ENCODE assay signal across 11 mouse cellular contexts in genomic region chr7:15981538-15981937, GRCm38 (mm10). TPM values are rescaled to one million over a fixed set of nuclear protein-coding genes. Genes with fewer than 3 reads are reported as not detected.
DNase-seq lines count a peak whose midpoint lies in the region; ATAC-seq and TF ChIP-seq lines count a peak whose summit lies in the region.
"Had no signal": no experiment of that assay in that cellular context is flagged by ENCODE, and none has a peak within 500 bp of the region (broad histone marks: within the 10 kb centered on the region; RNA-seq: fewer than 3 reads in every experiment).

No protein-coding gene starts in this region.

- WGBS in liver, adult 2 months, result 18% methylated on average over 4 of the region's 4 CpGs
- 42% methylated on average over 4 of the region's 4 CpGs for WGBS in heart, postnatal 0 days
- whole genome bisulfite sequencing in liver, postnatal 0 days (ENCODE audit: insufficient replicate concordance), result 60% methylated on average over 4 of the region's 4 CpGs
- 88% methylated on average over 4 of the region's 4 CpGs for WGBS in midbrain, embryonic 13.5 days

- TF ChIP-seq POLR2A in liver, adult 2 months (IDR thresholded peaks at IDR 0.05; ENCODE audit: extremely low read depth, insufficient read depth, low read length), result no peak

- H3K9me3 ChIP-seq in heart, postnatal 0 days (replicated peaks; ENCODE audit: control insufficient read depth, low read length), result no peaks in the 10 kb centered on the region
- H3K9me3 ChIP-seq in liver, postnatal 0 days (ENCODE audit: low read length), result no peaks in the 10 kb centered on the region
- no peaks in the 10 kb centered on the region for H3K9me3 ChIP-seq in midbrain, embryonic 13.5 days
- H3K9me3 ChIP-seq: forebrain, embryonic 13.5 days; hindbrain, embryonic 12.5 days; midbrain, embryonic 15.5 days had no signal

- H3K4me2 ChIP-seq in heart, postnatal 0 days (ENCODE audit: low read depth, low read length), result no peak overlapping the region
- H3K4me2 ChIP-seq in liver, postnatal 0 days (ENCODE audit: low read depth, low read length), result no peak overlapping the region
- H3K4me2 ChIP-seq in midbrain, embryonic 13.5 days (replicated peaks), result no peak overlapping the region
- H3K4me2 ChIP-seq: forebrain, embryonic 13.5 days; hindbrain, embryonic 12.5 days; midbrain, embryonic 15.5 days had no signal

- no peaks in the 10 kb centered on the region for H3K79me2 ChIP-seq in liver, adult 2 months (ENCODE audit: control insufficient read depth, insufficient read depth, low read length)

- TF ChIP-seq EP300 in heart, postnatal 0 days (IDR thresholded peaks at IDR 0.05; ENCODE audit: low read depth), result no peak
- TF ChIP-seq EP300 in liver, postnatal 0 days (IDR thresholded peaks at IDR 0.05; ENCODE audit: low read depth), result no peak

- H3K4me3 ChIP-seq in liver, adult 2 months (ENCODE audit: insufficient read depth, low read depth, low read length), result no peak overlapping the region
- no peak overlapping the region for H3K4me3 ChIP-seq in brown adipose tissue, adult 24 weeks (ENCODE audit: insufficient read depth, low read depth, low read length)
- no peak overlapping the region for H3K4me3 ChIP-seq in heart, postnatal 0 days (ENCODE audit: low read depth, low read length)
- no peak overlapping the region for H3K4me3 ChIP-seq in liver, postnatal 0 days (ENCODE audit: low read depth, low read length)
- no peak overlapping the region for H3K4me3 ChIP-seq in midbrain, embryonic 13.5 days (replicated peaks)
- H3K4me3 ChIP-seq: forebrain, embryonic 13.5 days; hindbrain, embryonic 12.5 days; midbrain, embryonic 15.5 days had no signal

- H3K4me1 ChIP-seq in liver, adult 2 months (ENCODE audit: control insufficient read depth, insufficient read depth, low read length), result peaks cover 23% of the 10 kb centered on the region
- H3K4me1 ChIP-seq in brown adipose tissue, adult 24 weeks (ENCODE audit: control insufficient read depth, insufficient read depth, insufficient read length, low read length), result peaks cover 12% of the 10 kb centered on the region
- peaks cover 19% of the 10 kb centered on the region for H3K4me1 ChIP-seq in heart, postnatal 0 days (ENCODE audit: control insufficient read depth, insufficient read depth)
- H3K4me1 ChIP-seq in liver, postnatal 0 days (ENCODE audit: insufficient read depth), result peaks cover 14% of the 10 kb centered on the region; the same call in 1 of the 2 replicates
- H3K4me1 ChIP-seq in midbrain, embryonic 13.5 days (replicated peaks), result no peaks in the 10 kb centered on the region
- H3K4me1 ChIP-seq: forebrain, embryonic 13.5 days; hindbrain, embryonic 12.5 days; midbrain, embryonic 15.5 days had no signal

- no peaks in the 10 kb centered on the region for H3K36me3 ChIP-seq in liver, adult 2 months (ENCODE audit: control insufficient read depth, insufficient read depth, low read length)
- H3K36me3 ChIP-seq in heart, postnatal 0 days (replicated peaks; ENCODE audit: control insufficient read depth, insufficient read depth, low read length), result peaks cover 28% of the 10 kb centered on the region
- peaks cover 24% of the 10 kb centered on the region for H3K36me3 ChIP-seq in liver, postnatal 0 days (replicated peaks; ENCODE audit: insufficient read depth, low read length)
- H3K36me3 ChIP-seq in midbrain, embryonic 13.5 days, result peaks cover 51% of the 10 kb centered on the region

- H3K27ac ChIP-seq in liver, adult 2 months (replicated peaks; ENCODE audit: insufficient read depth, low read depth, low read length), result peak overlapping the region; percentile 80
- H3K27ac ChIP-seq in brown adipose tissue, adult 24 weeks (replicated peaks; ENCODE audit: low read depth, low read length), result peak overlapping the region; percentile 85
- H3K27ac ChIP-seq in heart, postnatal 0 days (ENCODE audit: low read depth), result peak overlapping the region; percentile 88
- H3K27ac ChIP-seq in liver, postnatal 0 days (ENCODE audit: low read depth), result peak overlapping the region; percentile 64
- no peak overlapping the region for H3K27ac ChIP-seq in midbrain, embryonic 13.5 days
- H3K27ac ChIP-seq: forebrain, embryonic 13.5 days; hindbrain, embryonic 12.5 days; midbrain, embryonic 15.5 days had no signal

- DNase-seq in liver, adult 2 months (ENCODE audit: extremely low read depth, low read depth, low spot score), result peak; percentile 98
- no peak for DNase-seq in liver
- peak; percentile 72 for DNase-seq in heart, postnatal 0 days (ENCODE audit: low spot score)
- DNase-seq in liver, postnatal 0 days, result no peak
- DNase-seq in thymus, postnatal 4 days, result no peak
- DNase-seq: embryo, embryonic 11 days had no signal

- ATAC-seq in heart, postnatal 0 days (ENCODE audit: insufficient read depth, low read depth), result peak; percentile 84
- peak; percentile 81 for ATAC-seq in liver, postnatal 0 days
- no peak for ATAC-seq in midbrain, embryonic 13.5 days
- ATAC-seq: forebrain, embryonic 13.5 days; midbrain, embryonic 15.5 days had no signal

- no peak overlapping the region for H3K9ac ChIP-seq in liver, adult 2 months (ENCODE audit: low read depth, low read length)
- H3K9ac ChIP-seq in heart, postnatal 0 days (replicated peaks; ENCODE audit: low read depth, low read length), result no peak overlapping the region; the same call in 1 of the 2 replicates
- H3K9ac ChIP-seq in liver, postnatal 0 days (replicated peaks), result no peak overlapping the region
- no peak overlapping the region for H3K9ac ChIP-seq in midbrain, embryonic 13.5 days (replicated peaks)
- H3K9ac ChIP-seq: forebrain, embryonic 13.5 days; hindbrain, embryonic 12.5 days; midbrain, embryonic 15.5 days had no signal

- no peak for TF ChIP-seq CTCF in liver, adult 2 months (IDR thresholded peaks at IDR 0.05; ENCODE audit: low read depth, low read length)
- no peak for TF ChIP-seq CTCF in heart, postnatal 0 days (IDR thresholded peaks at IDR 0.05; ENCODE audit: low read depth)
- no peak for TF ChIP-seq CTCF in liver, postnatal 0 days (IDR thresholded peaks at IDR 0.05; ENCODE audit: low read depth)

- no peaks in the 10 kb centered on the region for H3K27me3 ChIP-seq in liver, adult 2 months (ENCODE audit: control insufficient read depth, insufficient read depth, low read length)
- no peaks in the 10 kb centered on the region for H3K27me3 ChIP-seq in heart, postnatal 0 days (ENCODE audit: control insufficient read depth, insufficient read depth, low read length)
- no peaks in the 10 kb centered on the region for H3K27me3 ChIP-seq in liver, postnatal 0 days (ENCODE audit: insufficient read depth, low read length)
- H3K27me3 ChIP-seq in midbrain, embryonic 13.5 days, result no peaks in the 10 kb centered on the region
- H3K27me3 ChIP-seq: forebrain, embryonic 13.5 days; hindbrain, embryonic 12.5 days; midbrain, embryonic 15.5 days had no signal

RNA-seq across cellular contexts. Expression of gene Ehd2, which starts 14.2 kb away (rescaled TPM):
- 1.0 and 1.4 TPM in 2 replicates for total RNA-seq in liver, adult 2 months (2014; rRNA removed)
- 1.6 and 1.7 TPM in 2 replicates for polyA plus RNA-seq in liver, adult 2 months (2012; rRNA removed)
- polyA plus RNA-seq in brown adipose tissue, adult 24 weeks (2012; ENCODE audit: insufficient read depth, insufficient read length, missing spikeins), result 141 and 148 TPM in 2 replicates
- 66.7 and 80.0 TPM in 2 replicates for total RNA-seq in heart, postnatal 0 days (2014; rRNA removed; ENCODE audit: low replicate concordance)
- polyA plus RNA-seq in heart, postnatal 0 days (2015; fragmentation: Nextera tagmentation; extraction: Ambion mirVana), result 47.5 and 48.7 TPM in 2 replicates
- 1.9 and 2.7 TPM in 2 replicates for polyA plus RNA-seq in liver, postnatal 0 days (2015; fragmentation: Nextera tagmentation; extraction: Ambion mirVana)
- polyA plus RNA-seq in midbrain, embryonic 13.5 days (2015; fragmentation: Nextera tagmentation; extraction: Ambion mirVana), result 3.3 and 4.7 TPM in 2 replicates

RNA-seq across cellular contexts. Expression of gene Nop53, which starts 35.7 kb away (rescaled TPM):
- total RNA-seq in liver, adult 2 months (2014; rRNA removed), result 57.3 and 59.6 TPM in 2 replicates
- 65.2 and 69.5 TPM in 2 replicates for polyA plus RNA-seq in liver, adult 2 months (2012; rRNA removed)
- polyA plus RNA-seq in brown adipose tissue, adult 24 weeks (2012; ENCODE audit: insufficient read depth, insufficient read length, missing spikeins), result 86.7 and 98.8 TPM in 2 replicates
- total RNA-seq in heart, postnatal 0 days (2014; rRNA removed; ENCODE audit: low replicate concordance), result 81.6 and 102 TPM in 2 replicates
- 120 and 128 TPM in 2 replicates for polyA plus RNA-seq in heart, postnatal 0 days (2015; fragmentation: Nextera tagmentation; extraction: Ambion mirVana)
- polyA plus RNA-seq in liver, postnatal 0 days (2015; fragmentation: Nextera tagmentation; extraction: Ambion mirVana), result 82.6 and 90.6 TPM in 2 replicates
- 140 and 151 TPM in 2 replicates for polyA plus RNA-seq in midbrain, embryonic 13.5 days (2015; fragmentation: Nextera tagmentation; extraction: Ambion mirVana)

RNA-seq across cellular contexts. Expression of gene Selenow, which starts 59.3 kb away (rescaled TPM):
- total RNA-seq in liver, adult 2 months (2014; rRNA removed), result 67.9 and 68.1 TPM in 2 replicates
- 250 and 292 TPM in 2 replicates for polyA plus RNA-seq in liver, adult 2 months (2012; rRNA removed)
- 320 and 478 TPM in 2 replicates for polyA plus RNA-seq in brown adipose tissue, adult 24 weeks (2012; ENCODE audit: insufficient read depth, insufficient read length, missing spikeins)
- 292 and 404 TPM in 2 replicates for total RNA-seq in heart, postnatal 0 days (2014; rRNA removed; ENCODE audit: low replicate concordance)
- polyA plus RNA-seq in heart, postnatal 0 days (2015; fragmentation: Nextera tagmentation; extraction: Ambion mirVana), result 632 and 642 TPM in 2 replicates
- polyA plus RNA-seq in liver, postnatal 0 days (2015; fragmentation: Nextera tagmentation; extraction: Ambion mirVana), result 158 and 189 TPM in 2 replicates
- 1,286 and 1,320 TPM in 2 replicates for polyA plus RNA-seq in midbrain, embryonic 13.5 days (2015; fragmentation: Nextera tagmentation; extraction: Ambion mirVana)

Comparison
In these comparisons a context has a peak if more than half of its experiments do, and no peak if none do; other contexts are left out.
1. DNase-seq: peak in liver, adult 2 months (single experiment) and heart, postnatal 0 days (single experiment); none in liver (single experiment), liver, postnatal 0 days (single experiment) and thymus, postnatal 4 days (single experiment).